Mouse (Mus musculus) heart, embryonic 10.5 days (tissue): Measurements from ENCODE around the gene Lrrc1. TPM values are rescaled to one million over a fixed set of nuclear protein-coding genes. Genes with fewer than 3 reads are reported as not detected.

ENCODE experiments used
- DNase-seq: peaks from one replicate; pipeline ENCODE4 v3.0.0-alpha.2; 2017; ENCODE audit warnings: low spot score
- H3K27ac ChIP-seq: fragments of 300-500 bp; sonication (generic); 2 replicates; pipeline ENCODE4 v1.5.1; 2016; ENCODE audit warnings: mild to moderate bottlenecking
- H3K27me3 ChIP-seq: fragments of 300-500 bp; sonication (generic); 2 replicates; pipeline ENCODE4 v1.6.1; 2016; ENCODE audit warnings: mild to moderate bottlenecking; ENCODE audit not compliant: poor library complexity, insufficient read depth, severe bottlenecking
- H3K36me3 ChIP-seq: fragments of 300-500 bp; sonication (generic); 2 replicates; pipeline ENCODE4 v1.6.1; 2016; ENCODE audit warnings: mild to moderate bottlenecking, moderate library complexity
- H3K4me1 ChIP-seq: fragments of 300-500 bp; sonication (generic); 2 replicates; pipeline ENCODE4 v1.6.1; 2016; ENCODE audit warnings: mild to moderate bottlenecking
- H3K4me3 ChIP-seq: fragments of 300-500 bp; sonication (generic); 2 replicates; pipeline ENCODE4 v1.5.1; 2016; ENCODE audit warnings: mild to moderate bottlenecking, moderate library complexity
- H3K9me3 ChIP-seq: fragments of 300-500 bp; sonication (generic); 2 replicates; pipeline ENCODE4 v1.6.1; 2016; ENCODE audit warnings: mild to moderate bottlenecking, moderate library complexity
- WGBS: fragments of 180-500 bp; shearing (Covaris S2); methylation state at CpG from one replicate; pipeline ENCODE4 v1.1.7; 2016; 5-methylcytosine and 5-hydroxymethylcytosine counted together
- polyA plus RNA-seq: library from polyadenylated mRNA; unstranded; fragments of >200 nt; fragmentation: Nextera tagmentation; extraction: Ambion mirVana; gene quantifications from 2 replicates; pipeline ENCODE4 v1.2.1, GENCODE M21; 2016

Gene Lrrc1
- polyA plus RNA-seq, 1 experiment from 2014 or later = 13.5 TPM

DNA sequence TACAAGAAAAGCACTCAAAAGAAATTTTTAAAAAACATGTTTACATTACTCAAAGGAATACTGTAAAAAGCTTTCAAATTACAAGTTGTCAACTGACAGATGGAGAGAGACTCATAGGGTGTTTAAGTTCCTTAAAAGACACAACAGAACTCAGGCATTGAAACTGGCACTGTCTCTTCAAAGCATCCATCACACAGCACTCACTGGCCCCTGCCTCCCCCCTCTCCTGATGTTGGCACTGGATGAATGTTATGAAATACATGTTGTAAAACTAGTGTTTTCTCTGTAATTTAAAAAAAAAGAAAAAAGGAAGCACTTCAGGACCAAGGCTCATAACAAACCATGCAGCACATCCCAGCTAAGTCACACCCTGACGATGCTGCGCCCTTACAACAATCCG, 61.1 kb downstream of the Lrrc1 start:
- no peaks in the 10 kb centered on the region for H3K27me3 ChIP-seq
- no peak overlapping the region for H3K4me3 ChIP-seq
- no peaks in the 10 kb centered on the region for H3K36me3 ChIP-seq
- no peak overlapping the region for H3K27ac ChIP-seq
- DNase-seq = no peak
- H3K4me1 ChIP-seq = peaks cover 46% of the 10 kb centered on the region
- 98% methylated on average over 3 of the region's 3 CpGs for WGBS
- H3K9me3 ChIP-seq = no peaks in the 10 kb centered on the region

DNA sequence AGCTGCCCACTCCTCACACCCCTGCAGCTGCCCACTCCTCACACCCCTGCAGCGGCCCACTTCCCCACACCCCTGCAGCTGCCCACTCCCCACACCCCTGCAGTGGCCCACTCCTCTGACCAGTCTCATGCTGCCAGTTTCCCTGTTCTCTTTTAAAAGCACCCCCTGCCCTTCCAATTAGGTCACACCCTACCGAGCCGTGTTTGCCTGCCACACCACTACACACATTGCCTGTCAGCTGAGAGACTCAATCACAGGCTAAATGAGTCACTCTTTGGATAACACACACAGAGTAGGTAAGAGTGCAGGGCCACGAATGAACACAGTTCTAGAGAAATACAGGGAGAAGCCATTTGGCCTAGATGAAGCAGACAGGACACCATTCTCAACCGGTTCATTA, 62.4 kb downstream of the Lrrc1 start:
- no peaks in the 10 kb centered on the region for H3K36me3 ChIP-seq
- 64% methylated on average over 5 of the region's 5 CpGs for WGBS
- H3K9me3 ChIP-seq = no peaks in the 10 kb centered on the region
- DNase-seq = no peak
- peaks cover 54% of the 10 kb centered on the region for H3K4me1 ChIP-seq
- H3K27me3 ChIP-seq = no peaks in the 10 kb centered on the region
- H3K27ac ChIP-seq = peak overlapping the region; percentile 44
- no peak overlapping the region for H3K4me3 ChIP-seq

DNA sequence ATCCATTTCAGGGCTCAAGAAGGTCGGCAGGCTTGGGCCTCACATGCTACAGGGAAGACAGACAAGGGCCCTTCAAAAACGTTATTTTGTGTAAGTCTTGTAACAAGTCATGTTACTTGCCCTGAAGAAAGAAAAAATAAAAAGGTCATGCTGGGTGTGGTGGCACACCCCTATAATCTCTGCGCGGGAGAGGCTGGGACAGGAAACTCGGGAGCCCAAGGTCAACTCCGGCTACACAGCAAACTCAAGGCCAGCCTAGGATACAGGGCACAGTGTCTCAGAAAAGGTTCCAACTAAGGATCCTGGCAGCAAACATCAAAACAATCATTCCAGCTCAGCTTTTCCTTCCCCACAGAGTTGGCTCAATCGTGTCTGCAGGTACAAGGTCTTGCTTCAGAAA, 63.3 kb downstream of the Lrrc1 start:
- peaks cover 57% of the 10 kb centered on the region for H3K4me1 ChIP-seq
- H3K4me3 ChIP-seq = no peak overlapping the region
- 54% methylated on average over 7 of the region's 7 CpGs for WGBS
- peak overlapping the region; percentile 52; the same call in 1 of the 2 replicates for H3K27ac ChIP-seq
- H3K9me3 ChIP-seq = no peaks in the 10 kb centered on the region
- no peaks in the 10 kb centered on the region for H3K27me3 ChIP-seq
- peak; percentile 57 for DNase-seq
- H3K36me3 ChIP-seq = no peaks in the 10 kb centered on the region

DNA sequence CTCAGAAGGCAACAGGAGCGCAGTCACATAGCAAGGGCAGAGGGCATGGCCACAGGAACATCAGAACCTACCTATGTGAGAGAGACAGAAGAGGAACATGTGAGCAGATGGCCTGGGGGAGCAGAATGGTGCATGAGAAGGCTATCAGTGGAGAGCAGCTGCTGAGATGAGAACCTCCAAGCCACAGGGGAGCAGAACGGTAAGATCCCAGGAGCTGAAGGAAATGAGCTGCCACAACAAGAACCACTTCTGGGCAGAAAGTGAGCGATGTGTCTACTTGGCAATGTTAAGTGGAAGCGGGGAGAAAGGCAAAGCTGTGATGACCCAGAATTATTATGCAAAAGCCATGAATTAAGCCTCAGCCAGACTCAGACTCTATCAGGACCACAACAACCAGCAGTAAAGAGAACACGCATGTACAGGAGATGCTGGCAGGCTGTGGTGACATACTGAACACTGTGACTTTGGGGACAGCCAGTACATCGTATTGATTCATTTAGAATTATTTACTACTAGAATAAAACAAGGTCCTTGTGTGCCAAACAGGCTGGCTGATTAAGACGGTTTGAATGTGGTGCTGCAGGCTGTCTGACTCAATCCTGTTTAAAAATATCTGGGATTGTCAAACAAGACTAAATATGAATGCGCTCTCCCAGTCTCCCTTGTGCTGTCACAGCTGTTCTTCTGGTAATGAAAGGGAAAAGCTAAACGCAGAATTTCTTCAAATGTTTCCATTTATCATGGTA, 63.9 kb downstream of the Lrrc1 start:
- Histone ChIP-seq H3K27ac (peak overlapping the region; percentile 52; the same call in 1 of the 2 replicates), H3K9me3 (no peaks in the 10 kb centered on the region), H3K4me3 (no peak overlapping the region), H3K4me1 (peaks cover 51% of the 10 kb centered on the region), H3K27me3 (no peaks in the 10 kb centered on the region), H3K36me3 (no peaks in the 10 kb centered on the region)
- WGBS = 78% methylated on average over 9 of the region's 9 CpGs
- DNase-seq = peak; percentile 58

DNA sequence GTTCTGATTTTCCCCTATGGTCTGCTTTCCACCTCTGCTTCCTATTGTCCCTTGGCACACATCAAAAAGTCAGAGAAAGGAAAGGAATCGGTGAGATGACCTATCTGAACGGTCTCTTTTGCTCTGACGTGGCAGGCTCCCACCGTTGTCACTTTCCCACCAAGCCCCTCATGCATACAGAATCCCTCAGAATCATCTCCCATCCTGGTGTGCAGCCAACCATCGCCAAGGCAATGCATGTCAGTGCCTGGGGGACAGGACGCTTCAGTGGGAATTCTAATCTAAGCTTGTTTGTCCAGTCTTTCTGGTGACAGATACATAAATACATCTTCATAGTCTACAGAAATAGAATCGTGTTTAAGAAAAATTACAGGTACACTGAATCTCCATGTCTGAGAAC, 64.7 kb downstream of the Lrrc1 start:
- Histone ChIP-seq H3K27ac (no peak overlapping the region), H3K36me3 (no peaks in the 10 kb centered on the region), H3K4me1 (peaks cover 51% of the 10 kb centered on the region), H3K27me3 (no peaks in the 10 kb centered on the region), H3K9me3 (no peaks in the 10 kb centered on the region), H3K4me3 (no peak overlapping the region)
- peak; percentile 68 for DNase-seq
- WGBS = 84% methylated on average over 7 of the region's 7 CpGs

DNA sequence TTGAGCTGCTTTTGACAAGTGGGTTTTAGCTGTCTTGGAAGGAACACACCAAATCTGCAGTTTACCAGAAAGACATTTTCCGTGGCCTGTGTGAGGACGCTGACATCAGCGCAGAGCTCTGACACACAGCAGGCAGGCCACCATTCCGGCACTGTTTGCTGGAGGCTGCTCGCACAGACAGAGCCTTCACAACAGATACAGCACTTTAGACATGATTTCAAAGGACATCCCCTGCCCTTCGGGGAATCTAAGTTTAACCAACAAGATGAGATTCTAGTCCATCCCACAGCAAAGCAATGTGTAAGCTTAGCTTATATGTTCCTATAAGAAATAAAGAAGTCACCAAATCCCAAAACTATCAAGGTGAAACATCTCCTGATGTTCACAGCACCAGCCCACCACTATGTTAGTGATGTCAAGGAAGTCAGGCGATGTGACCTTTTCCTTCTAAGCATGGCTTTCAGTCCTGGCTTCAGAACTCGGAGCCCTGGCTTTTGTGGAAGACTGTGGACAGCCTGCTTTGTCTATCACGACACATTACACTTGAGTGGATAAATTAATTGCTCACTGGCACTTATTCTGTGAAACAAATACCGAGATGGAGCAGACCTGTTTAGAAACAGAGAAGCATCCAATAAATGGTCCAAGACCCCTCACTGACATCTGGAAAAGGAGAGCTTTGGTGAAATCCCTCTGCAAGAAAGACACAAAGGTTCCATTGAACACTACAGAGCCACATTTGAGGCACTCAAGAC, 66.3 kb downstream of the Lrrc1 start:
- peak; percentile 69 for DNase-seq
- Histone ChIP-seq H3K27me3 (no peaks in the 10 kb centered on the region), H3K4me3 (no peak overlapping the region), H3K27ac (no peak overlapping the region), H3K36me3 (no peaks in the 10 kb centered on the region), H3K4me1 (peaks cover 51% of the 10 kb centered on the region), H3K9me3 (no peaks in the 10 kb centered on the region)
- WGBS = 56% methylated on average over 10 of the region's 10 CpGs

DNA sequence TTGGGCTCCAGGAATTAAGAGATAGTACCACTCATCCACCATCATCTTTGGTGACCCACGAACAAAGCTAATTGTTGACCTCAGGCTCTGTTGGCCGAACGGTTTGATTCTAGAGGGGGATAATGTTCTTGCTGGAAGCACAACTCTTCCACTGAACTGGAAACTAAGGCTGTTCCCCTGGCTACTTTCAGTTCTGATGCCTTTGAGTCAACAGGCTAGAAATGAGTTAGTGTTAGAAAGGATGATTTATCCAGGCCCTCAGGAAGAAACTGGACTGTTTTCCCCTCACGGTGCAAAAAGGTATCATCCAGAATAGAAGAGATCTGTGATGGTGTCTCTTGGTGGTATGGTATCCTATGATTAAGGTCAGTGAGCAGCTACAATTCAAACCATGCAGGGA, 70.1 kb downstream of the Lrrc1 start:
- Histone ChIP-seq H3K9me3 (no peaks in the 10 kb centered on the region), H3K27me3 (no peaks in the 10 kb centered on the region), H3K36me3 (0 out of 2 replicates have a peak, but pooled peaks cover 2% of the 10 kb centered on the region), H3K4me1 (peaks cover 39% of the 10 kb centered on the region), H3K4me3 (no peak overlapping the region), H3K27ac (no peak overlapping the region)
- WGBS = 92% methylated on average over 4 of the region's 4 CpGs
- peak; percentile 69 for DNase-seq

DNA sequence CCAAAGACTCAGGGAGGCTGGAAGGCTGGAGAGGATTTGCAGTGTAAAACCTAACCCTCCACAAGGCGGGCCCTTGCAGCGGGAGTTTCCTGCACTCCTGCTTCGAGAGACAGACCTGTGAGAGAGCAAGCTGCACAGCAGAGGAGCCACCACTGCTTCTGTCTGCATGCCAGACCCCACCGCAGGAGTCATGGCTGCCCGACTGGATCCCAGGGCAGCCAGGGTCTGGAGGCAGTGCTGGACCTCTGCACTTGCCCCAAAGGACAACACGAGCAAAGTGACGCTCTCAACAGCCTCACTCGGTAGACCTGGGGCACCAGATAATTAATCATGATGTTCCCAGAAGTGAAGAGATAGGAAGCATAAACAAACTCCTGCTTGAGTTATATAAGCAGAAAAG, 72.1 kb downstream of the Lrrc1 start:
- WGBS = 51% methylated on average over 8 of the region's 8 CpGs
- Histone ChIP-seq H3K9me3 (no peaks in the 10 kb centered on the region), H3K27me3 (no peaks in the 10 kb centered on the region), H3K27ac (no peak overlapping the region; the same call in 1 of the 2 replicates), H3K36me3 (peaks cover 9% of the 10 kb centered on the region; the same call in 1 of the 2 replicates), H3K4me1 (peaks cover 30% of the 10 kb centered on the region), H3K4me3 (no peak overlapping the region)
- peak; percentile 63 for DNase-seq

DNA sequence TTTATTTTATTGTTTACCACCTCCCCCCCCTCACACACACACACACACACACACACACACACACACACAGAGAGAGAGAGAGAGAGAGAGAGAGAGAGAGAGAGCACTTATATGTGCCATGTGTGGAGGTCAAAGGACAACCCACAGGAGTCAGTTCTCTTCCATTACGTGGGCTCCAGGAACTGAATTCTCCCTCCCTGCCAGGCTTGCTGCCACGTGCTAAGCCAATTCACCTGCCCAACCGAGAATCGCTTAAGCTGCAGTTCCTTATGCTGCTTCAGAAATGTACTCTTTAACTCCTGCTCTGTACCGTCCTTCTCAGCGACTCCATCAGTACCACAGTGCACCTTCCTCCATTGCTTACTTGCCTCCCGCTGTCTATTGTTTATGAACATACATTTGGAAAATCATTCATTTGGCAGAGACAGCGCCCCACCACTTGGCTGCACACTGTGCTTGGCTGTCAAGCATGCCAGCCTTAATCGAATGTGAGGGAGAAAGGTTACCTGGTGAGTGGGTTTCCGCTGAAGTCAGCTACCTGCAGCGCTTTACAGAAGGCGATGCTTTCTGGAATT, 72.9 kb downstream of the Lrrc1 start:
- Histone ChIP-seq H3K27ac (no peak overlapping the region), H3K36me3 (peaks cover 9% of the 10 kb centered on the region; the same call in 1 of the 2 replicates), H3K4me3 (no peak overlapping the region), H3K9me3 (no peaks in the 10 kb centered on the region), H3K27me3 (no peaks in the 10 kb centered on the region), H3K4me1 (peaks cover 21% of the 10 kb centered on the region)
- 91% methylated on average over 12 of the region's 12 CpGs for WGBS
- peak; percentile 58 for DNase-seq

DNA sequence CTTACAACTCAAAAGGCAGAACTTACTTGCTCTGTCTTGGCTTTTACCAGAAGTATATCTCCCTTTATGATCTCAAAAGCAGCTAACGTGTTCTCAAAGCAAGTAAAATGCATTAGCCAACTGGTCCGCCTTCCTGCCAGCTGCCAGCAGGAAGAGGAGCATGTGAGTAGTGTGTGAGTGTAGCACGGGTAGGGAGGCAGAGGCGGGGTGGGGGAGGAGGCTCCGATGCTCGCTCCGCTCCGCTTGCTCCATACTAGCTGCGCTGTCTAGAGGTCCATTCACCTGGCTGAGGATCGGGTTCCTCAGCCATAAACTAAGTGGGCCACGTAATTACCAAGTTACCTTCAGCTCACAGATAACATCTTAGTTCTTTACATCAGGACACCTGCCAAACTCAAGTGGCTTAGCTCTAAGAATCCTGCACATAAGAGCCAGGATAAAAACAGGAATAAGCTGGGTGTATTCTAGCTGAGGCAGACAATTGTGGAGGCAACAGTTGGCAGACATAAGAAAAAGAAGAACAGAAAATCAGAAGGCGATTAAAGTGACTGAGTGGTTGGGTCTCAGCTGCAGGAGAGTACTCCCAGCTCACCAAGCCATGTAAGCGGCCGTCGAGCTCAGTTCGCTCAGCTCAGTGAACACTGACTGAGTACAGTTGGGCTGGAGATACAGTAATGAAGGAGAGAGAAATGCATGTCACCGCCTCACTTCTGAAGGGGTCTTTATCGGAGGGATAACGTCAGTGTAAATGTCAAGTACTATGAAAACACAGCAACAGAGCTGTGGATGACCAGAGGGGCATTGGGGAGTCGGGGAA, 74.7 kb downstream of the Lrrc1 start:
- Histone ChIP-seq H3K4me1 (peaks cover 29% of the 10 kb centered on the region), H3K27ac (no peak overlapping the region), H3K9me3 (no peaks in the 10 kb centered on the region), H3K27me3 (no peaks in the 10 kb centered on the region), H3K4me3 (no peak overlapping the region), H3K36me3 (peaks cover 9% of the 10 kb centered on the region; the same call in 1 of the 2 replicates)
- 75% methylated on average over 20 of the region's 20 CpGs for WGBS
- DNase-seq = peak; percentile 67

DNA sequence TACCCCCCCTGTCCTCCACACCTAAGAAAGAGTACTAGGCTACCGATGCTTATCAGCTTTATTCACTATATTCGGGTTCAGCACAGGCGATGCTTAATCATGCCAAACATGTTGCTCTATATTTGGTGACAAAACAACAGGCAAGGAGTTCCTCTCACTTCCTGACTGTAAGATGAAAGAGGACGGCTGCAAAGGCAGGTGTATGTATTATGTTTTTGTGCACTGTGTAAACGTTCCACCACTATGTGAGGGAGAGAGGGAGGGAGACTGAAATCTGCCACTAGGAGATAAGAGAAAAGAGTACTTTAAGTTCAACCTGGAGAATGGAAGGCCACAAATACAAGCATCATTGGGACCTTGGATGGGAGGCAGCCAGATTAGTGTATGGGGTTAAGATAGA, 77.7 kb downstream of the Lrrc1 start:
- H3K9me3 ChIP-seq = no peaks in the 10 kb centered on the region
- 63% methylated on average over 5 of the region's 5 CpGs for WGBS

DNA sequence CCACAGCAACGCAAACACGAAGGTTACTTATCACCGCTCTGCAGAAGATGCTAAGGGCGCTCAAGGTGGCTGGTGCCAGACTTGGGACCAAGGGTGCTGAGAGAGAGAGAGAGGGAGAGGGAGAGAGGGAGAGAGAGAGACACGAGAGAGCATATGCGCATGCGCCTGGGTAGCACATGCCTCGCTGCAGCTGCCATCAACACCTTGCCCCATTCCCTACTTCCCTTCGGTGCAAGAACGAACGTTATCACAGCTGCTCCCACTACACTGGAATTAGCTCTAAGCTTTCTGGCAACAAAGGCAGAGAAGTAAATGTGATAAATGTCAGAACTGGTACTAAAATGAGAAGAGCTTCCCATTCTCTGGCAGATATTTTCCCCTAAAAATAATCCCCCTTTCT, 79.3 kb downstream of the Lrrc1 start:
- peaks cover 54% of the 10 kb centered on the region for H3K4me1 ChIP-seq
- H3K4me3 ChIP-seq = no peak overlapping the region
- peak overlapping the region; percentile 80 for H3K27ac ChIP-seq
- H3K36me3 ChIP-seq = peaks cover 11% of the 10 kb centered on the region; the same call in 1 of the 2 replicates
- WGBS = 40% methylated on average over 11 of the region's 11 CpGs
- H3K27me3 ChIP-seq = no peaks in the 10 kb centered on the region
- H3K9me3 ChIP-seq = no peaks in the 10 kb centered on the region
- no peak for DNase-seq

More for the DNA sequence above, 77.7 kb downstream of the Lrrc1 start:
- H3K4me1 ChIP-seq = peaks cover 48% of the 10 kb centered on the region
- no peak overlapping the region for H3K27ac ChIP-seq
- no peak overlapping the region for H3K4me3 ChIP-seq
- peaks cover 9% of the 10 kb centered on the region; the same call in 1 of the 2 replicates for H3K36me3 ChIP-seq
- no peak for DNase-seq
- H3K27me3 ChIP-seq = no peaks in the 10 kb centered on the region
